Mouse (Mus musculus): Measurements from ENCODE around the gene Bora.
"Not testable (repeated sequence)": the region's sequence is repeated elsewhere in the genome, so short reads cannot be mapped to it uniquely, and the experiment has no call there.

Gene Bora

DNA sequence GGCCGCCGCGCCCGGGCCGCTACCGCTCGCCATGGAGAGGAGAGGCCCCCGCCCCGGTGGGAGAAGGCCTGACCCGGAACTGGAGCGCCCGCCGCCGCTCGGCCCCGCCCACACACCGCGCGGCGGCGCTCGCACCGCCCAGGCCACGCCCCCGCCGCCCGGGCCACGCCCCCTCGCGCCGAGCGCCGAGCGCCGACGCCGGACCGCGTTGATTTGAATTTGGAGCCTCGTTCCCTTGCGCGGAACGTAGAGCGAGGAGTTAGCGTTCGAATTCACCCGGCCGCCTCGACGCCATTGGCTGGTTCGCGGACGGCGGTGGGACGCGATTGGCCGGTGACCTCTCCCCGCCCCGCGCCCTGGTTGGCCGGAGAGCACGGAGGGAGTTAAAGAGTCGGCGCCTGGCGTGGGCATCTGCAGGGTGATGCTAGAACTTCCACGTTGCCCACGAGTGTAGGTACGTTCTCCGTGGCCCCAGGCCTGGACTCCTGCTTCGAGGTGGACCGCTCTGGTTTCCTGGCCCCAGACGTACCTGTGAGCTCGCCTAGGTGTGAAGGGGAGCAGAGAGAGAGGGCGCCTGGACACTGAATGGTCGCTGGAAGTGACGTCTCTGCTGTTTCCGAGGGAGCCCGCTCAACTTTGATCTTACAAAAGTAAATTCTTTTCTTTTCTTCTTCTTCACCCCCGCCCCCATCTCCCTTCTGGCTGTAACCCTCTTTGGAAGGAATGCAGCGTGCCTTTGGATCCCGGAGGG is at the start of gene Bora, which contains the start of gene Mzt1:
Bora (plus strand) TSS at position 192 of the 751 bp plus-strand sequence.
Mzt1 (minus strand) TSS at position 104 of the 751 bp plus-strand sequence.
- DNase-seq = peak; percentile 93 to 97

DNA sequence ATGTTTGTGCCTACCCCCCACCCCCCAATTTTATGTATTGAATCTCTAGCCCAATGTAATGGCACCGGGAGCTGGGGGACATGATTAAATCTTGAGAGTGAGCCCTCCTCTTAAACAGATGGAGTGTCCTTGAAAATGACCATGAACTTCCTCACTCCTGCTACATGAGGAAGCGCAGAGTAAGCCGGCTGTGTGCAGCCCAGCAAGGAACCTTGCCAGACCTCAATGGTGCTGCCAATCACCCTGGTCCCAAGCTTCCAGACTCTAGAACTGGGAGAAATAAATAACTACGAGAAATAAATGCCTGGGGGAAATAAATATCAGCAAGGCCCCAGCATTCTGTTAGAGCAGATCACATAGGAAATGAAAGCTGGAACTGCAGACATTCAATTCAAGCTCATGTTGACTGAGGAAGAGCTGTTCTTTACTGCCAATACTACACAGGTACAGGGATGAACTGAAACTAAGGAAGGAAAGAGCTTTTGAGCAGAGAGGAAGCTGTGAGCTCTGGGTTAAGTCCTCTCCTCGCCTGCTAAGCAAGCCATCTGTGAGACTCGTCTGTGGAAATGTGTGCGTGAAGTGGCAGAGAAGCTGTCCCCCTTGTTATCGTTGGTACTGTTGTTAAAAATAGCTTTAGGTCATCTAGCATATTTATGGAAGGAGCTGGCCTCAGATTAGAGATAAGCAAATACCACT is 35.6 kb upstream of the Bora start:
- peak in 1 of 2 experiments; percentile 36 for DNase-seq

DNA sequence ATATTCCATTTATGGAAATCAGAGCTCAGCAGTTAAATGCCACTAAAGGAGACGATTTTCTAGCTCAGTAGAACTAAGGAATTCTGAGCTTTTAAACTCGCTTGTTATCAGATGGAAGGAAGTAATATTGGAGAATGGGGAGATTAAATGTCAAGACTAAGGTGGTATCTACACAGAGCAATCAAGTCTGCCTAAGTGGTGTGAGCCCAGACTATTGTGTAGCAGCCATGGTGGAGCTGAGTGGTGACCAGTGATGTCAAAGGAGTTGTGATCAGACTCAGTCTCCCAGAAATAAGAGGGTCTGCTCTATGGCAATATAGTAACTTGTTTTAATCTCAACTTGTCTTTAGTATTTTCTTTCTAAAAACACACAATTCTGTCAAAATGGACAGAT is 35.1 kb upstream of the Bora start:
- no peak for DNase-seq

GRCm38 (mm10) chr14:99018691-99019090 is 27.3 kb upstream of the Bora start:
- no peak for DNase-seq

DNA sequence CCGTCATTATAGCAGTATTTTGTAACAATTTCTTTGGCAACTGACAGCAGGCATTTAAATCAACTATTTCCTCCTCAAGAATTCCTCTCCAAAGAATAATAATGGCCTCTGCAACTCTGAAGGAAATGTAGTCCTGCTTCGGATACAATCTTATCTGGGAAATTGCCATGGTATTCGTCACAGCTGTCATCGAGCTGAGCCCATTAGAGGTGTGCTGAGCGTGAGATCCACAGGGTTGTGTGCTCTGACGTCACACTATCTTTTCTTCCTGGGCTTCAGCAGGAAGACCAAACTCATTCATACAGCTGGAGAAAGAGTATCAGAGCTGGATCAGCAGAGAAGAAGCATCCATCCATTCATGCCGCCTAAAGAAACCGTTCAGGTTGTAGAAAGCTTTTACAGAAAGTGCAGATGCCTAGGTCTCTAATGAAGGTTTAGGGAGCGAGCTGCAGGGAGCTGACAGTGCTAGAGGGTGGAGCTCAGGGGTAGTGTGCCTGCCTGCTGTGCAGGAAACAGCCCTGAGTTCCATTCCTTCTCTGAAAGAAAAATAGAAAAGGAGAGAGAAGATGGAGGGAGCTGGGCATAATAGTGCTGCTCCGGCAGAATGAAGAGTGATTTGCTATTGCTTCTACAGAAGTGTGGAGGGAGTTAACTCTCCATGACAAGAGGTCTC is 26.8 kb upstream of the Bora start:
- no peak for DNase-seq

DNA sequence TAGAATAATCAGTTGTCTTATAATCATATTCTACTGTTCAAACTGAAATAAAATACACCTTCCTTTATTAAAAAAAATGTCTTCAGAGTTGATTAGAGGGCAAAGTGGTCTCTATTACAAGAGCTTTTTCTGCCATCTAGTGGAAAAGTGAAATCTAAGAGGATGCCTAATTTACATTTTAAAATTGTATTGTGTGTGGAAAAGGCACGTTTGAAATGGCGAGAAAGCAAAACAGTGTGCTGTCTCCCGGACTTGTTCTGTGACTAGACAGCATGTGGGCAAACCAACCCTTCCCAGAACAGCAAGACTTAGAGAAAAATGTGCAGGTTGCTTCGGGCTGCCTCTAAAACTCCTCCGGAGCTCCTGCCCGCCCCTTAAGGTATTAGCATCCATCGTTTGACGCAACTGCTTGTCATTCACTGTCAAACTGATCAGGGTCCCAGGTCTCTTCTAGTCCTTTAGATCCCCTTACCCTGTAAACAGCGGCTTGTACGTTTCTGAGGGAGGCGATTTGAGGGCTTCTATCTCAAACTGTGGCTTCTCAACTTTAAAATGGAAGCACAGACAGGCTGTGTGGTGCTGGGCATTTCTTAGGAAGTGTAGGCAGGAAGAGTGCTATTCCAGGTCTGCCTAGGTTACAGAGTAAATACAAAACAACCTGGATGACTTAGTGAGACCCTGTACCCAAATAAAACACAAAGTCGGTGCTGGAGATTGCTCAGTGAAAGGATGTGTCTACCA is 23.5 kb upstream of the Bora start:
- DNase-seq = no peak

GRCm38 (mm10) chr14:99029987-99030386 is 16.0 kb upstream of the Bora start:
- DNase-seq = no peak

DNA sequence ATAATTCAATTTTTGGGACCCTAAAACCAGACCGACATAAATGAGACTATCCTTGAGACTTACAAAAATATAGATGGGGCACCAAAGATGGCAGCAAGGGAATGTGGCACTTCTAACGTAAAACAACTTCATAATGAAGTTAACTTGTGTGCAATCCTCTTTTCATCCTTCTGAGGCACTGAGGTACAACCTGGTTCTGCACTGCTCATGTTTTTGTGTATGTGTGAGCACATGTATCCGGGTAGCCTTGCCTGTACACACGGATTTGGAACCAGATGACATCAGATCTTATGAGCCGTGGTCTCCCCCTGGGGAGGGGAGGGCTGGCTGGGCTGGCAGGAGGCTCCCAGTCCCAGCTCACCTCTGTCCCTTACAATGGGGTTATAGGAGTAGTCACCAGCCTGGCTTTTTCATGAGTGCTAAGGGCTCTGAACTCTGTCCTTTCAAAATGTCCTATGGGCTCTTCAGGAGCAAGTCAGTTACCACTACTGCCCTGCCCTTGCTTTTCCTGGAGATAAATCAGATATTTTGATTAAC is 14.6 kb upstream of the Bora start:
- no peak for DNase-seq

DNA sequence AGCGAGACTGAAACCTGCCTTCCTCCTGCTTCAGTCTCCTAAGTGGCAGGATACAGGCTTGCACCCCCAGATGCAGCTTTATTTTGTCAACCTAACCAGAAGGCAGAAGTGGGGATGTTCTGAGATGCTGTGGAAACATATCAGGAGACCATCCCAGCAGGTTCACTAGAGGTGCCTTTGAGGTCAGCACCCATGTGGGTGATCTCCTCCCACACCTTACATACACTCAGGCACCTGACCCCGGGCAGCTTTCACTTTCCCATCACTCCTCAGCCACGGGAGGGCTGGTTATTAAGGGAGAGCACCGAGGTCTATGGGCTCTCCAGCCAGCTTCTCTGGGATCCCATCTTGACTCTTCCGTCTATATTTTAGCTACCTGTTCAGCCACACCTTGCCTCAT is 13.4 kb upstream of the Bora start:
- no peak for DNase-seq

DNA sequence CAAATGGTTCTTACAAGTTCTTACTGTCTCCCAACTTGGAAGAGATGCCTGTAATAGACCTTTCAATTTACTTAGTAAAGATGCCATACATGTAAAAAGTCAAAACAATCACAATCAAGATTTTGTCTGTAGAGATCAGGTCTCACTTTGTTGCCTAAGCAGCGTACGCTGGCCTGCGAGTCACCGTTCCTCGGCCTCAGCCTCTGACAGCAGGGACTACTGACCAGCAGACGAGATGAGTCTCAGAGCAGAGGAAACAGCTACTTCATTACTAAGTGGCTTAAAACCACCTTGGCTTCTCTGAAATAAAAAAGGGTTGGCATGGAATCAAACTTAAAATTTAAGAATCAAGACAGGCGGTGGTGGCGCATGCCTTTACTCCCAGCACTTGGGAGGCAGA is 11.2 kb upstream of the Bora start:
- DNase-seq = not testable (repeated sequence)

DNA sequence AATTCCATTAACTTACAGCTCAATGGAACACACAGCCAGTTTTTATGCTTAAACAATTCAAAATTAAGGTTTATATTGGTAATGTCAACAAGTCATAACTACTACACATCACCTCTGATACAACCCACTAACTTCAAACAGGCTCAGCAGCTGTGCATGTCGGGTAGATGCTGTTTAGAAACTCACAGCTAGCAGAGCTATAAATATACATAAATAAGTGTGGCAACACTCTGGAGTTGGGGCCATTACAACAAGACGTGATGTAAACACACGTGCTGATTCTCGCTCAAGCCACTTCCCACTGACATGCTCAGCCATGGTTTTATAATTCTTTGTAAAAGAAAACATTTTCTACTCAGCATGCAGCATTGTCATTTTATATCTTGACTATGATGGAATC is 10.0 kb upstream of the Bora start:
- DNase-seq = no peak

- no peak for DNase-seq
These were observed 8.3 kb upstream of the Bora start for GRCm38 (mm10) chr14:99037703-99038102.

DNA sequence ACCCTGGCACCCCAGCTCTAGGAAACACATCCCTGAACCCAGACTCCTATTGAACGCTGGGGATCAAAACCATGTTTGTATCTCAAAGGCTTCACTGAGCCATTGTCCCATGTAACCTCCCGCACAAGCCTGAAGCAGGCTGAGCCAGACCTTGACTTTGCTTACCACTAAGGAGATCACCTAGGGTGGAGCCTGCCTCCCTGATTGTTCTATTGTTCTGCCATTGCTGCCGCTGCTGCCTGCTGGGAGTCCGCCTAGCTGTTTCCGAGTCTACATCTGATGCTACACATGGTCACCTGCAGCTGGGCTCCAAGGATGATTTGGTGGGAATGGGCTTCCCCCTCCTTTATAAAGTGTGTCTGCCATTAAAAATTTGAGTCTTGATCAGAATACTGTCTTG is 6.7 kb upstream of the Bora start:
- DNase-seq = not testable (repeated sequence)

- DNase-seq = no peak
These were observed 4.6 kb upstream of the Bora start for GRCm38 (mm10) chr14:99041416-99041815.

- no peak for DNase-seq
These were observed 2.5 kb upstream of the Bora start for GRCm38 (mm10) chr14:99043499-99043898.

- DNase-seq = no peak
These were observed 1.9 kb upstream of the Bora start for GRCm38 (mm10) chr14:99044096-99044495.

- no peak for DNase-seq
These were observed 1.3 kb upstream of the Bora start for GRCm38 (mm10) chr14:99044718-99045117.

- peak; percentile 30 to 66 for DNase-seq
These were observed 518 bp upstream of the Bora start for GRCm38 (mm10) chr14:99045378-99046030.

GRCm38 (mm10) chr14:99046782-99047181 is 760 bp downstream of the Bora start:
- DNase-seq = no peak

DNA sequence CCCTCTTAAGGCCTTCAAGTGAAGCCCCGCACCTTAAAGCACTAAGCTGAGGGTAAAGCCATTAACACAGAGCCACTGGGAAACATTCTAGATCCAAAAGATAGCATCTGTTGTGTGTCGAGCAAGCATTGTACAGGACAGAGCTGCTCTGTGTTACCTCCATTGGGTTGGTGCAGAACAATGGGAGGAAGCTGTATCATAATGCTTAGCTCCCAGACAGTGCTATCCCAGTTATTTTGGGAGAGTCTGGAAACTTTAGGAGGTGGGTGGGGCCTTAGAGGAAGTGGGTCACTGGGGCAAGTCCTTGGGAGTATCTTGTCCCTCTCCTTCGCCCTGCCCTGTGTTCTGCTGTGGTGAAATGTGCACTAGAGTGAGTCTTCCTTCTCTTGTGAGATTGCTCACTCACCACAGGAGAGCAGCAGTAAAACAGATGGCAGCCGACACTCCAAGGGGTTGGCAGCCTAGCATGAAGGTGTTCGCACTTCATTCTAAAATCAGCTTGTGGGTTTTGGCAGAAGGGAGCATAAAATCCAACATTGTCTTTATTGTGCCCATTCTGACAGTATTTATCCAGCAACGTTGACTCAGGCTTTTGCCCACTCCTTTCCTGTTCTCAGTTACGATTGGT is 13.1 kb downstream of the Bora start:
- no peak for DNase-seq

DNA sequence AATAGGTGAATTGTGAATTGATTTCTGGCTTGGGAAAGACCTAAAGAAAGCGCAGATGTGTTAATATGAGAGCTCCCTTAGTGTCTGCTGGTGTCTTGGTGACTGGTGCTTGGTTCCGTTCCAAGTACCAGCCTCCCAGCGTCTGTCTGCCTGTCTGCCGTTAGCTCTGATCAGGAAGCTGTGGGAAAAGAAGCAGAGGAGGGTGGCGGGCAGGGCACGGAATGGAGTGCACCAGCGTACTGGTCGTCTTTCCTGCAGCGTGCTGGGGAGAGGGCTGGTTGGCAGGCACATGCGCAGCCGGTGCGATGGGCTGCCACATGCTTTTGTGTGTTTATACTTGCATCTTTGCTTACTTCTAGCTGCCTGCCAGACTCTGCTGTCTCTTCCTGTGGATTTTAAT is 14.6 kb downstream of the Bora start:
- DNase-seq = no peak

GRCm38 (mm10) chr14:99063091-99063490 is 17.1 kb downstream of the Bora start:
- DNase-seq = no peak

Data from kidney, postnatal 25 days (tissue).